Mouse (Mus musculus): ENCODE measurements around the gene Prim2. TPM values are rescaled to one million over a fixed set of nuclear protein-coding genes. Genes with fewer than 3 reads are reported as not detected.

Gene Prim2
- polyA plus RNA-seq, 1 experiment = 22.5 TPM

- no peak for TF ChIP-seq FOSL1 (IDR thresholded peaks at IDR 0.05; ENCODE audit: insufficient read depth, low read length, poor library complexity, severe bottlenecking)
- TF ChIP-seq CEBPB (IDR thresholded peaks at IDR 0.05; ENCODE audit: low read depth) = no peak
- no peak for TF ChIP-seq USF1 (IDR thresholded peaks at IDR 0.05; ENCODE audit: low read depth)
- no peak for TF ChIP-seq MAX (IDR thresholded peaks at IDR 0.05)
- no peak for TF ChIP-seq CTCF (IDR thresholded peaks at IDR 0.05; ENCODE audit: control insufficient read depth, insufficient read depth, insufficient read length)
- no peak for TF ChIP-seq MYOG (IDR thresholded peaks at IDR 0.05; ENCODE audit: control insufficient read depth, extremely low read depth, insufficient read length)
- TF ChIP-seq MYOD1 (IDR thresholded peaks at IDR 0.05; ENCODE audit: control insufficient read depth, insufficient read length, low read depth) = no peak
- no peaks in the 10 kb centered on the region for H3K79me3 ChIP-seq (ENCODE audit: low read depth)
- no peak overlapping the region for H3K4me3 ChIP-seq (ENCODE audit: insufficient read depth, poor library complexity, severe bottlenecking)
- peaks cover 39% of the 10 kb centered on the region for H3K36me3 ChIP-seq (ENCODE audit: control insufficient read depth, insufficient read depth)
- no peak overlapping the region for H3ac ChIP-seq (ENCODE audit: control insufficient read depth, insufficient read length, low read depth)
- no peaks in the 10 kb centered on the region for H3K79me2 ChIP-seq (ENCODE audit: control insufficient read depth, insufficient read depth)
- no peaks in the 10 kb centered on the region for H3K27me3 ChIP-seq (ENCODE audit: control insufficient read depth, insufficient read depth, insufficient read length)
Observed at GRCm38 (mm10) chr1:33627803-33628202, 41.8 kb downstream of the Prim2 start.

GRCm38 (mm10) chr1:33627070-33627469 is 42.5 kb downstream of the Prim2 start:
- no peaks in the 10 kb centered on the region for H3K79me2 ChIP-seq (ENCODE audit: control insufficient read depth, insufficient read depth)
- peaks cover 42% of the 10 kb centered on the region for H3K36me3 ChIP-seq (ENCODE audit: control insufficient read depth, insufficient read depth)
- no peaks in the 10 kb centered on the region for H3K27me3 ChIP-seq (ENCODE audit: control insufficient read depth, insufficient read depth, insufficient read length)
- H3K4me3 ChIP-seq (ENCODE audit: insufficient read depth, poor library complexity, severe bottlenecking) = no peak overlapping the region
- no peak overlapping the region for H3ac ChIP-seq (ENCODE audit: control insufficient read depth, insufficient read length, low read depth)
- no peak for TF ChIP-seq CEBPB (IDR thresholded peaks at IDR 0.05; ENCODE audit: low read depth)
- no peak for TF ChIP-seq FOSL1 (IDR thresholded peaks at IDR 0.05; ENCODE audit: insufficient read depth, low read length, poor library complexity, severe bottlenecking)
- no peak for TF ChIP-seq CTCF (IDR thresholded peaks at IDR 0.05; ENCODE audit: control insufficient read depth, insufficient read depth, insufficient read length)
- TF ChIP-seq USF1 (IDR thresholded peaks at IDR 0.05; ENCODE audit: low read depth) = no peak
- TF ChIP-seq MYOD1 (IDR thresholded peaks at IDR 0.05; ENCODE audit: control insufficient read depth, insufficient read length, low read depth) = no peak
- TF ChIP-seq MAX (IDR thresholded peaks at IDR 0.05) = no peak
- no peak for TF ChIP-seq MYOG (IDR thresholded peaks at IDR 0.05; ENCODE audit: control insufficient read depth, extremely low read depth, insufficient read length)
- no peaks in the 10 kb centered on the region for H3K79me3 ChIP-seq (ENCODE audit: low read depth)

GRCm38 (mm10) chr1:33624900-33625299 is 44.7 kb downstream of the Prim2 start:
- H3K36me3 ChIP-seq (ENCODE audit: control insufficient read depth, insufficient read depth) = peaks cover 41% of the 10 kb centered on the region
- H3K27me3 ChIP-seq (ENCODE audit: control insufficient read depth, insufficient read depth, insufficient read length) = no peaks in the 10 kb centered on the region
- H3K79me3 ChIP-seq (ENCODE audit: low read depth) = no peaks in the 10 kb centered on the region
- H3K79me2 ChIP-seq (ENCODE audit: control insufficient read depth, insufficient read depth) = no peaks in the 10 kb centered on the region
- no peak overlapping the region for H3ac ChIP-seq (ENCODE audit: control insufficient read depth, insufficient read length, low read depth)
- TF ChIP-seq MYOD1 (IDR thresholded peaks at IDR 0.05; ENCODE audit: control insufficient read depth, insufficient read length, low read depth) (no peak), MYOG (IDR thresholded peaks at IDR 0.05; ENCODE audit: control insufficient read depth, extremely low read depth, insufficient read length) (no peak), FOSL1 (IDR thresholded peaks at IDR 0.05; ENCODE audit: insufficient read depth, low read length, poor library complexity, severe bottlenecking) (no peak), CEBPB (IDR thresholded peaks at IDR 0.05; ENCODE audit: low read depth) (no peak), USF1 (IDR thresholded peaks at IDR 0.05; ENCODE audit: low read depth) (no peak), CTCF (IDR thresholded peaks at IDR 0.05; ENCODE audit: control insufficient read depth, insufficient read depth, insufficient read length) (no peak), MAX (IDR thresholded peaks at IDR 0.05) (no peak)
- H3K4me3 ChIP-seq (ENCODE audit: insufficient read depth, poor library complexity, severe bottlenecking) = no peak overlapping the region

GRCm38 (mm10) chr1:33624441-33624840 is 45.2 kb downstream of the Prim2 start:
- Histone ChIP-seq H3K79me3 (ENCODE audit: low read depth) (no peaks in the 10 kb centered on the region), H3ac (ENCODE audit: control insufficient read depth, insufficient read length, low read depth) (no peak overlapping the region), H3K36me3 (ENCODE audit: control insufficient read depth, insufficient read depth) (peaks cover 41% of the 10 kb centered on the region), H3K27me3 (ENCODE audit: control insufficient read depth, insufficient read depth, insufficient read length) (no peaks in the 10 kb centered on the region), H3K4me3 (ENCODE audit: insufficient read depth, poor library complexity, severe bottlenecking) (no peak overlapping the region), H3K79me2 (ENCODE audit: control insufficient read depth, insufficient read depth) (no peaks in the 10 kb centered on the region)
- no peak for TF ChIP-seq CEBPB (IDR thresholded peaks at IDR 0.05; ENCODE audit: low read depth)
- no peak for TF ChIP-seq USF1 (IDR thresholded peaks at IDR 0.05; ENCODE audit: low read depth)
- no peak for TF ChIP-seq MYOD1 (IDR thresholded peaks at IDR 0.05; ENCODE audit: control insufficient read depth, insufficient read length, low read depth)
- no peak for TF ChIP-seq FOSL1 (IDR thresholded peaks at IDR 0.05; ENCODE audit: insufficient read depth, low read length, poor library complexity, severe bottlenecking)
- no peak for TF ChIP-seq MYOG (IDR thresholded peaks at IDR 0.05; ENCODE audit: control insufficient read depth, extremely low read depth, insufficient read length)
- no peak for TF ChIP-seq MAX (IDR thresholded peaks at IDR 0.05)
- no peak for TF ChIP-seq CTCF (IDR thresholded peaks at IDR 0.05; ENCODE audit: control insufficient read depth, insufficient read depth, insufficient read length)

DNA sequence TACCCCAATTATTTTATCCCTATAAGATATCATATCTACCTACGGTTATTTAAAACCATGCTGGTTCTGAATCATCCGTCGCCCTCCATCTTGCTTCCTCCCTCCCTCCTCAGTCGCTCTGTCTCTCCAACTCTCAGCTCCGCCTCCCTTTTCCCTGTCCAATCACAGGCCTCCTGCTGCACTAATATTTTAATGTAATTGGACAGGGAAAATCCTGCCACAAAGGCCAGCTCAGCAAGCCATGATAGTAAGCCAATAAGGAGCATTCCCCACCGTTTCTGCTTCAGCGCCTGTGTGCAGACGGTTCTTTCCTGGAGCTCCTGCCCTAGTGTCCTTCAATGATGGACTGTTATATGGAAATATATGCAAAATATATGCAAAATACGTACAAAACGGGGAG is 47.8 kb downstream of the Prim2 start:
- Histone ChIP-seq H3K27me3 (ENCODE audit: control insufficient read depth, insufficient read depth, insufficient read length) (no peaks in the 10 kb centered on the region), H3ac (ENCODE audit: control insufficient read depth, insufficient read length, low read depth) (no peak overlapping the region), H3K36me3 (ENCODE audit: control insufficient read depth, insufficient read depth) (peaks cover 23% of the 10 kb centered on the region), H3K79me2 (ENCODE audit: control insufficient read depth, insufficient read depth) (no peaks in the 10 kb centered on the region), H3K4me3 (ENCODE audit: insufficient read depth, poor library complexity, severe bottlenecking) (no peak overlapping the region), H3K79me3 (ENCODE audit: low read depth) (no peaks in the 10 kb centered on the region)
- TF ChIP-seq FOSL1 (IDR thresholded peaks at IDR 0.05; ENCODE audit: insufficient read depth, low read length, poor library complexity, severe bottlenecking) (no peak), CTCF (IDR thresholded peaks at IDR 0.05; ENCODE audit: control insufficient read depth, insufficient read depth, insufficient read length) (no peak), CEBPB (IDR thresholded peaks at IDR 0.05; ENCODE audit: low read depth) (no peak), MYOD1 (IDR thresholded peaks at IDR 0.05; ENCODE audit: control insufficient read depth, insufficient read length, low read depth) (no peak), MYOG (IDR thresholded peaks at IDR 0.05; ENCODE audit: control insufficient read depth, extremely low read depth, insufficient read length) (no peak), MAX (IDR thresholded peaks at IDR 0.05) (no peak), USF1 (IDR thresholded peaks at IDR 0.05; ENCODE audit: low read depth) (no peak)

Data from C2C12 (cell line).